ENCODE assay signal across 9 mouse cellular contexts in the genomic region with DNA sequence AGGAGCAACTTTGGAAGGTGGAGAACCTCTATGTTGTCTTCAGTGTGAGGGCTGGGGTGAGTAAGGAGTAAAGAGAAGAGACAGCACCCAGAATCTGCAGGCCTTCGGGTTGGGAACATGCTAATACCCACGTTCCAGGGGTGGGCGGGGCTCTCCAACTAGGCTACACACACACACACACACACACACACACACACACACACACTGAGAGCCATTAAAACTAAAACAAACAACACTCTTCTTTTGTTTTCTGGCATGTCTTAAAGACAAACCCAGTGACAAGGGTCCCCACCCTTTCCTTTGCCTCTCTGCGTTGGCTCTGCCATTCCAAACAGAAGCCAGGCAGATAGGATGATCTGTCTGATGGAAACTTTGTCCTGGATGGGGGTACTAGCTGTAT. TPM values are rescaled to one million over a fixed set of nuclear protein-coding genes. Genes with fewer than 3 reads are reported as not detected.
DNase-seq lines count a peak whose midpoint lies in the region; ATAC-seq lines count a peak whose summit lies in the region.
"Had no signal": no experiment of that assay in that cellular context is flagged by ENCODE, and none has a peak within 500 bp of the region (broad histone marks: within the 10 kb centered on the region; RNA-seq: fewer than 3 reads in every experiment).

No protein-coding gene starts in this region.

- H3K9me3 ChIP-seq in embryonic facial prominence, embryonic 14.5 days (ENCODE audit: control insufficient read depth, low read length) = no peaks in the 10 kb centered on the region
- H3K9me3 ChIP-seq in heart, embryonic 10.5 days = no peaks in the 10 kb centered on the region
- 0 out of 2 replicates have a peak, but pooled peaks cover 3% of the 10 kb centered on the region for H3K9me3 ChIP-seq in kidney, embryonic 14.5 days (ENCODE audit: control insufficient read depth, low read length)

- H3K4me1 ChIP-seq in embryonic facial prominence, embryonic 14.5 days (ENCODE audit: control insufficient read depth, insufficient read depth, low read length) = no peaks in the 10 kb centered on the region; the same call in none of the 2 replicates
- peaks cover 84% of the 10 kb centered on the region for H3K4me1 ChIP-seq in heart, embryonic 10.5 days
- H3K4me1 ChIP-seq in kidney, embryonic 14.5 days (ENCODE audit: control insufficient read depth, insufficient read depth, low read length) = peaks cover 34% of the 10 kb centered on the region

- peak overlapping the region; percentile 63; the same call in 1 of the 2 replicates for H3K4me3 ChIP-seq in embryonic facial prominence, embryonic 14.5 days (ENCODE audit: low read depth, low read length)
- peak overlapping the region; percentile 90 for H3K4me3 ChIP-seq in heart, embryonic 10.5 days
- H3K4me3 ChIP-seq in kidney, embryonic 14.5 days (ENCODE audit: low read length) = peak overlapping the region; percentile 82; the same call in 1 of the 2 replicates

- H3K9ac ChIP-seq in embryonic facial prominence, embryonic 14.5 days (ENCODE audit: low read depth, low read length) = no peak overlapping the region
- peak overlapping the region; percentile 83; the same call in 1 of the 2 replicates for H3K9ac ChIP-seq in kidney, embryonic 14.5 days (ENCODE audit: low read depth, low read length)

- WGBS in embryonic facial prominence, embryonic 14.5 days = 74% methylated on average over 1 of the region's 4 CpGs
- 65% methylated on average over 4 of the region's 4 CpGs for WGBS in heart, embryonic 10.5 days
- 57% methylated on average over 4 of the region's 4 CpGs for WGBS in kidney, embryonic 14.5 days

- no peaks in the 10 kb centered on the region for H3K36me3 ChIP-seq in embryonic facial prominence, embryonic 14.5 days (ENCODE audit: control insufficient read depth, insufficient read depth, low read length)
- H3K36me3 ChIP-seq in heart, embryonic 10.5 days = peaks cover 8% of the 10 kb centered on the region; the same call in 1 of the 2 replicates
- H3K36me3 ChIP-seq in kidney, embryonic 14.5 days (ENCODE audit: control insufficient read depth, insufficient read depth, low read length) = no peaks in the 10 kb centered on the region; the same call in 1 of the 2 replicates

- ATAC-seq in embryonic facial prominence, embryonic 14.5 days (ENCODE audit: low read depth) = no peak
- ATAC-seq in kidney, embryonic 14.5 days (ENCODE audit: low FRiP score, low TSS enrichment) = no peak

- no peak overlapping the region for H3K27ac ChIP-seq in embryonic facial prominence, embryonic 14.5 days (replicated peaks; ENCODE audit: low read depth, low read length)
- H3K27ac ChIP-seq in heart, embryonic 10.5 days = peak overlapping the region; percentile 92
- no peak overlapping the region for H3K27ac ChIP-seq in kidney, embryonic 14.5 days (ENCODE audit: low read depth, low read length)

- no peak for DNase-seq in embryonic facial prominence, embryonic 14.5 days (ENCODE audit: low spot score)
- no peak for DNase-seq in heart, embryonic 10.5 days (ENCODE audit: low spot score)
- DNase-seq in lung, postnatal 36 days = peak; percentile 89
- DNase-seq in yolk sac, embryonic 10.5 days (ENCODE audit: low spot score) = no peak
- no peak for DNase-seq in gastrocnemius, adult 18-20 months (ENCODE audit: low spot score)
- DNase-seq in cerebellum, adult 11-12 months = no peak
- DNase-seq in spleen, postnatal 36 days (ENCODE audit: low spot score in 2 of 2) = no peak
- DNase-seq: gastrocnemius, postnatal 36 days had no signal

- H3K27me3 ChIP-seq in embryonic facial prominence, embryonic 14.5 days (replicated peaks; ENCODE audit: control insufficient read depth, insufficient read depth, low read length) = no peaks in the 10 kb centered on the region
- H3K27me3 ChIP-seq in heart, embryonic 10.5 days (ENCODE audit: insufficient read depth, poor library complexity, severe bottlenecking) = no peaks in the 10 kb centered on the region
- H3K27me3 ChIP-seq in kidney, embryonic 14.5 days (ENCODE audit: control insufficient read depth, insufficient read depth, low read length) = no peaks in the 10 kb centered on the region

- H3K4me2 ChIP-seq in embryonic facial prominence, embryonic 14.5 days (ENCODE audit: low read depth, low read length) = peak overlapping the region; percentile 100
- peak overlapping the region; percentile 95 for H3K4me2 ChIP-seq in kidney, embryonic 14.5 days (replicated peaks; ENCODE audit: low read depth, low read length)

RNA-seq across cellular contexts. Expression of a gene that starts 2.0 kb away (rescaled TPM):
- polyA plus RNA-seq in embryonic facial prominence, embryonic 14.5 days (2014; fragmentation: Nextera tagmentation; extraction: Ambion mirVana) = 31.2 and 34.5 TPM in 2 replicates
- 64.2 and 67.0 TPM in 2 replicates for polyA plus RNA-seq in heart, embryonic 10.5 days (2016; fragmentation: Nextera tagmentation; extraction: Ambion mirVana)
- 40.8 and 49.2 TPM in 2 replicates for polyA plus RNA-seq in kidney, embryonic 14.5 days (2014; fragmentation: Nextera tagmentation; extraction: Ambion mirVana)
- total RNA-seq in gastrocnemius, adult 18-20 months (2021) = 1 to 10 TPM; 1.1 to 1.6 TPM
